Mouse (Mus musculus) CH12F3 (cell line): ENCODE measurements around the gene Mmaa.

Source experiments
- in situ Hi-C: fragments of 300-500 bp; cut with MboI; formaldehyde crosslinking; loops from 2 replicates; pipeline ENCODE4 v1.14.3; 2020; ENCODE audit warnings: low sequenced_read_pairs

Gene Mmaa

DNA sequence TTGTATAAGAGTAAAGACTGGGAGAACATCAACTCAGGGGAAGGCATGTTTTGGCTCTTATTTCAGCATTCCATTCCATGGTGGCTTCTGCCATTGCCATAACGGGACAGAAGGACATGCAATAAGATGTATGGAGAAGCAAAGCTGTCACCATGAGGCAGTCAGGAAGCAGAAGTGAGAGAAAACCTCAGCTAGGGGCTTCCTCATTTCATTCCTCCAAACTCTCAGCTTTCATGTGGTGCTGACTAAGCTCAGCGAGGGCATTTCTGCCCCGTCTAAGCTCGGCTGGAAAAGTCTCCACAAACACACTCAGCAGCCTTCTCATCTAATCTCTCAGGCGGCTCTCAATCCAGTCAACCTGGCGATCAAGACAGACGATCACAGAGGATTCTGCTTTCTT, 69.2 kb downstream of the Mmaa start:
- in situ Hi-C loops = no loop called here

- in situ Hi-C loops = no loop called here
Observed at GRCm38 (mm10) chr8:79224363-79224762, 70.4 kb downstream of the Mmaa start.

DNA sequence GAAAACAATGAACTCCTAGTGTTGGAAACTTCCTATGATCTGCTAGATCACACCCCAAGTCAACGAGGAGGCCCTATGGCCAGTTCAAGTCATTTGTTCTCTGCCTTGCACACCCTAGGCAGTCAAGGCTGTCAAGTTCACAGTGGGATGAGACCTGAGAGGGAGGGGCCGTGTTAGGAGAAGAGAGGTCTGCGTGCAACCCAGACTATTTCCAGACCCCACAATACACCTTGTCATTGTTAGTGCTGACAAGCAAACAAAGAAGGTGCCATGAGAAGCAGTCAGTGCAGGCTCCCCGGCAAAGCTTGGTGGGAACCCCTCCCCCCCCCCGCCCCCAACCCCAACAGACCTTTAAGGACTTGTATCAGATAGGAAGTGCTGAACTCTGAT, 72.0 kb downstream of the Mmaa start:
- in situ Hi-C loops = no loop called here

DNA sequence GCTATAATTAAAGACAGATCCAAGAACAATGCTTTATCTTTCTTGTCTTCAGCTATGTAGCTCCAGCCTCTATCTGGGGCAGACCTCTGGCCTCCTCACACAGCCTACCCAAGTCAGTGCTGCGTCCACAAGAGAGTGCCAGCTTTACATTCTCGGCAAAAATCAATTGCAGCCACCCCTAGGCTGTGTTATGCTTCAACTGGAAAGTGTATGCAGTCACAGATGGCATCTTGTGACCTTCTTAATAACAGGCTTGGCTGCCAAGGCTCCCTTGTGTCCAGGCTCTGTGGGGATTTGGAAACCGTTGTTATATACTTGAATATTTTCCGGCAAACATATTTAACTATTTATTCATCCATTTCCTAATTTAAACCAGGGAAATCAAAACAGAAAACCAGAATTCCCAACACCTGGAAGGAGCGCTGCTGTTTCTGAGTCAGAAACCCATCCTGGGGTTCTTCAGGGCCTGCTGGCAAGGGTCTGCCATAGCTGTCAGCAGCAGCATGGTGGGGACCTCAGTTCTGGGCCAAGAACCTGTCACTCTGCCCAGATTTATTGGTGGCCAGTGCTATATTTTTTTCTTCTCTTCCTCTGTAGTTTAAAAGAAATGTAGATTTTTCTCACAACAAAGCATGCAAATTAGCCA, 72.5 kb downstream of the Mmaa start:
- in situ Hi-C loops = no loop called here
